ENCODE assay signal across 19 mouse cellular contexts in the genomic region with DNA sequence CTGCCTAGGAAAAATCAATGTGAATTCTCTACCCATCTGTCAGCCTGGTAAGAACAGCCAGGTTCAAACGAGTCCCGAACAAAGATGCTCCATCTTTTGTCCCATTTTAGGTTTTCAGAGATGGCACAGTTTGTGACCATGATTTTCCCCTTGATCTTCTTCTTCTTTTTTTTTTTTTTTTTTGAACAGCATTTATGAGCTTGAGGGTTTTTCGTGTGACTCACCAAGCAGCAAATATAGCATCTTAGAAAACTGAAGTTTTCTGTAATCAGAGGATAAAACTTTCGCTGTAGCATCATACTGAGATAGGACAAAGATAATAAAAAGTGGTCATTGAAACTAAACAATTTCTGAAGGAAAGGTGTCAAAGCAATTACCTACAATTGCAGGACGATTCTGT.
"Had no signal": no experiment of that assay in that cellular context is flagged by ENCODE, and none has a peak within 500 bp of the region (broad histone marks: within the 10 kb centered on the region; RNA-seq: fewer than 3 reads in every experiment).

No protein-coding gene starts in this region.

- H3K4me3 ChIP-seq: megakaryocyte, embryonic 14.5 days; midbrain, embryonic 13.5 days; midbrain, embryonic 15.5 days; neural tube, embryonic 13.5 days; neural tube, embryonic 15.5 days; stomach, embryonic 15.5 days had no signal

- ATAC-seq: midbrain, embryonic 13.5 days; midbrain, embryonic 15.5 days had no signal

- H3K27ac ChIP-seq: macrophage; midbrain, embryonic 13.5 days; midbrain, embryonic 15.5 days; neural tube, embryonic 13.5 days; neural tube, embryonic 15.5 days; stomach, embryonic 15.5 days; stomach, postnatal 0 days had no signal

- H3K4me1 ChIP-seq: megakaryocyte, embryonic 14.5 days; midbrain, embryonic 13.5 days; midbrain, embryonic 15.5 days; neural tube, embryonic 13.5 days; neural tube, embryonic 15.5 days; stomach, embryonic 15.5 days had no signal

- H3K27me3 ChIP-seq: megakaryocyte, embryonic 14.5 days; midbrain, embryonic 13.5 days; midbrain, embryonic 15.5 days; neural tube, embryonic 13.5 days; neural tube, embryonic 15.5 days; stomach, embryonic 15.5 days had no signal

- H3K4me2 ChIP-seq: lung, embryonic 14.5 days; midbrain, embryonic 11.5 days; midbrain, embryonic 13.5 days; midbrain, embryonic 15.5 days; neural tube, embryonic 13.5 days; neural tube, embryonic 15.5 days; stomach, embryonic 15.5 days had no signal

- H3K9me3 ChIP-seq: midbrain, embryonic 13.5 days; midbrain, embryonic 15.5 days; neural tube, embryonic 13.5 days; neural tube, embryonic 15.5 days; stomach, embryonic 15.5 days had no signal

- H3K9ac ChIP-seq: lung, embryonic 14.5 days; midbrain, embryonic 13.5 days; midbrain, embryonic 15.5 days; neural tube, embryonic 13.5 days; neural tube, embryonic 15.5 days; stomach, embryonic 15.5 days had no signal

- DNase-seq: lung, adult 18-20 months; lung, embryonic 14.5 days; lung, postnatal 14 days; lung, postnatal 36 days; retina, postnatal 1 day; right cerebral cortex, adult 18-20 months; right cerebral cortex, postnatal 25 days; thymus, adult 2 months; thymus, postnatal 25 days; thymus, postnatal 4 days had no signal

- H3K36me3 ChIP-seq: midbrain, embryonic 13.5 days; midbrain, embryonic 15.5 days; neural tube, embryonic 13.5 days; neural tube, embryonic 15.5 days; stomach, embryonic 15.5 days had no signal
